Mouse (Mus musculus) midbrain, postnatal 0 days (tissue): Measurements from ENCODE around the gene Edem1. TPM values are rescaled to one million over a fixed set of nuclear protein-coding genes. Genes with fewer than 3 reads are reported as not detected.
"Not testable (repeated sequence)": the region's sequence is repeated elsewhere in the genome, so short reads cannot be mapped to it uniquely, and the experiment has no call there.

Experiments used
- ATAC-seq: fragments of 200-750 bp; cut with Nextera tagmentation; 2 replicates; pipeline ENCODE4 v1.8.0; 2017; ENCODE audit warnings: moderate number of reproducible peaks, mild to moderate bottlenecking, moderate TSS enrichment, moderate library complexity; ENCODE audit not compliant: low FRiP score
- DNase-seq: peaks from one replicate; pipeline ENCODE4 v3.0.0-alpha.2; 2015; ENCODE audit warnings: low spot score
- H3K27ac ChIP-seq: fragments of 300-500 bp; sonication (generic); 2 replicates; pipeline ENCODE4 v1.5.1; 2014; ENCODE audit warnings: low read depth, mild to moderate bottlenecking, low read length, mixed read lengths
- H3K27me3 ChIP-seq: fragments of 300-500 bp; sonication (generic); 2 replicates; pipeline ENCODE4 v1.6.1; 2014; ENCODE audit warnings: low read length, control low read depth, mixed read lengths; ENCODE audit not compliant: insufficient read depth
- H3K36me3 ChIP-seq: fragments of 300-500 bp; sonication (generic); 2 replicates; pipeline ENCODE4 v1.6.1; 2014; ENCODE audit warnings: low read length, control low read depth, mixed read lengths; ENCODE audit not compliant: insufficient read depth
- H3K4me1 ChIP-seq: fragments of 300-500 bp; sonication (generic); 2 replicates; pipeline ENCODE4 v1.6.1; 2014; ENCODE audit warnings: mild to moderate bottlenecking, control low read depth, antibody characterized with exemption, low read length, mixed read lengths; ENCODE audit not compliant: insufficient read depth
- H3K4me2 ChIP-seq: fragments of 300-500 bp; sonication (generic); 2 replicates; pipeline ENCODE4 v1.6.1; 2014; ENCODE audit warnings: low read depth, mild to moderate bottlenecking, low read length, mixed read lengths; ENCODE audit not compliant: poor library complexity, severe bottlenecking
- H3K4me3 ChIP-seq: fragments of 300-500 bp; sonication (generic); 2 replicates; pipeline ENCODE4 v1.5.1; 2014; ENCODE audit warnings: low read depth, mild to moderate bottlenecking, low read length, moderate library complexity
- H3K9ac ChIP-seq: fragments of 300-500 bp; sonication (generic); replicated peaks from 2 replicates; pipeline ENCODE4 v1.6.1; 2014; ENCODE audit warnings: mild to moderate bottlenecking, low read length, moderate library complexity, mixed read lengths; ENCODE audit not compliant: poor library complexity, severe bottlenecking
- H3K9me3 ChIP-seq: fragments of 300-500 bp; sonication (generic); 2 replicates; pipeline ENCODE4 v1.6.1; 2016; ENCODE audit warnings: low read length, control low read depth
- CTCF ChIP-seq: IDR thresholded peaks from 2 replicates; pipeline ENCODE4 v1.5.1; 2016; ENCODE audit warnings: antibody characterized with exemption, mild to moderate bottlenecking
- WGBS: fragments of 180-500 bp; shearing (Covaris S2); extraction: QIAGEN DNeasy Blood & Tissue Kit; methylation state at CpG from one replicate; pipeline ENCODE4 v1.1.7; 2014; 5-methylcytosine and 5-hydroxymethylcytosine counted together
- polyA plus RNA-seq: library from polyadenylated mRNA; unstranded; fragments of >200 nt; fragmentation: Nextera tagmentation; extraction: Ambion mirVana; gene quantifications from 2 replicates; pipeline ENCODE4 v1.2.1, GENCODE M21; 2015
- total RNA-seq: library from RNA; depleted of rRNA; stranded (reverse); fragments of >200 nt; gene quantifications from 2 replicates; pipeline ENCODE4 v1.2.3, GENCODE M21; 2014

Edem1 gene
- total and polyA plus RNA-seq, 2 experiments from 2014 or later = 3.7 to 11.3 TPM

DNA sequence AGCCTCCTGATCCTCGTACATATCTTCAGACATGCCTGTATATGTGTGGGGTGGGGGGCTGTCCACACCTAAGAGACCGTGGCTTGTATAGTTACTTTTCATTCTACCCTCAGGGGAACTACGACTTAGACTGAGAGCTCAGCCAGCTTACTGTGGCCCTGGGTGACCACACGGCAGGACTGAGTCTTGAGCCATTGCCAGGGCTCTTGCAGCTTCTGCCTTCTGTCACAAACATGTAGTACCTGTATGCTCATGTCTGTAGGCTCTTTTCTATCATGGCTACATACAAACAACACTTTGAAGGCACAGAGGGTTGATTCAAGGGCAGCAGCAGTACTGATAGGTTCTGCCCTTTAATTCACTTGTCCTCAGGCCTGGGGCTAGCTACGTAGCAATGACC lies 24.5 kb downstream of the Edem1 start:
- no peak overlapping the region for H3K27ac ChIP-seq
- TF ChIP-seq CTCF = no peak

DNA sequence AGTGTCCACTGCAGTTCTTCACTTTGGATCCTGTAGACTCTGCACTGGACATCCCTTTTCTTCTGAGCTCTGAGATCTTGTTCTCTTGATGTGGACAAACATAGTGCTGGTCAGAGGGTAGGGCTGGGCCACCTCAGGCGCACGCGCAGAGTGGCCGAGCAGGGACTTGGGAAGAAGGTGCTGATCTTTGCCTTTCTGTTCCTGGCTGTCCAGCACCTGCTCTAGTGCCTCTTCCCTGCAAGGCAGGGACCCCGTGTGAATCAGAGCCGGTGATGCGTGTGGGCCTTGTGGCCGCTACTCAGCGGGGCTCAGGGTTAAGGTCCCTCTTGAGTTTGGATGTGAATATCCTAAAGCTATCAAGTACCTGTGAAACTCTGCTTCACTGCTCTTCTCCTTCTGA lies 30.1 kb downstream of the Edem1 start:
- 92% methylated on average over 9 of the region's 9 CpGs for WGBS
- H3K4me3 ChIP-seq = no peak overlapping the region
- H3K4me2 ChIP-seq = no peak overlapping the region
- TF ChIP-seq CTCF = no peak
- no peak overlapping the region for H3K27ac ChIP-seq
- no peak for ATAC-seq
- no peaks in the 10 kb centered on the region for H3K9me3 ChIP-seq
- H3K4me1 ChIP-seq = no peaks in the 10 kb centered on the region
- H3K36me3 ChIP-seq = peaks cover 23% of the 10 kb centered on the region
- DNase-seq = no peak
- no peaks in the 10 kb centered on the region for H3K27me3 ChIP-seq
- H3K9ac ChIP-seq = no peak overlapping the region

More for the DNA sequence above, 24.5 kb downstream of the Edem1 start:
- Histone ChIP-seq H3K9ac (no peak overlapping the region), H3K27me3 (no peaks in the 10 kb centered on the region), H3K4me2 (no peak overlapping the region), H3K4me1 (no peaks in the 10 kb centered on the region), H3K9me3 (no peaks in the 10 kb centered on the region), H3K4me3 (no peak overlapping the region), H3K36me3 (peaks cover 44% of the 10 kb centered on the region)
- no peak for ATAC-seq
- no peak for DNase-seq
- 92% methylated on average over 5 of the region's 5 CpGs for WGBS

DNA sequence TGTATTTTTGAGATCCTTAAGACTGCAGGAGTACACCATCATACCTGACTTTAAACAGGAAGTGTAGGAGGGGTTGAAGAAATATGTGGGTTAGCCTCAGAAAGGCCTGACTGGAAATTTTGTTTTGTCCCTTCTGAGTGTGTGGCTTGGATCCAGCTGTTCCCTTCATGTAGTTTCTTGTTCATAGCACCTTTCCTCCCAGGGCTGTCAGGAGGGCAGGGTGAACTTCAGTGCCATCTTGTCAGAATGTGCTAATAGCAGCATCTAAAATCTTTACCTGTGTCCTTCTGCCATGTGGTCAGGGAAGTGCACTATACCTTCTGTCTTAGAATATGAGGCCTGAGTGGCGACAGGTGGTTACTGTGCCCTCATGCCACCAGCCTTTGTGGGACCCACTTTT lies 32.8 kb downstream of the Edem1 start:
- no peaks in the 10 kb centered on the region for H3K4me1 ChIP-seq
- TF ChIP-seq CTCF = no peak
- 100% methylated on average over 1 of the region's 1 CpGs for WGBS

DNA sequence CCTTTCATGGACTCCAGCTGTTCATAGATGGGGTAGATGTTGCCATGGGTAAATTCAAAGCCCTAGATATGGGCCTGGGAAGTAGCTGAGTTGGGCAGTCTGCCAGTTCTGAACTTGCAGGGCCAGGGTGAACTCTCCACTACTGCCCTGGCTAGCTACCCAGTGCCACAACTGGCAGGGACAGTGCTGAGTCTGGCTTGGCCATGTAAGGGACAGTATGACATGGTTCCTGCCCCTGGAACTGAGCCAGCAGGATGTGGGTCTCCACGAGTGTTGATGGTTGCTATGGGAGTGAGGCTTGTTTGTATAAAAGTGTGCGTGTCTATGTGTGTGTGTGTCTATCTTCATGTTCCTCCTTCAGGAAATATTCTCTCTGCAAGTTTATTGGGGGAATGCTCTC lies 34.1 kb downstream of the Edem1 start:
- no peaks in the 10 kb centered on the region for H3K4me1 ChIP-seq
- no peak overlapping the region for H3K4me2 ChIP-seq
- H3K4me3 ChIP-seq = no peak overlapping the region
- no peaks in the 10 kb centered on the region for H3K9me3 ChIP-seq
- peaks cover 4% of the 10 kb centered on the region; the same call in 1 of the 2 replicates for H3K36me3 ChIP-seq
- 85% methylated on average over 2 of the region's 2 CpGs for WGBS
- ATAC-seq (no peak), DNase-seq (no peak)
- H3K9ac ChIP-seq = no peak overlapping the region
- no peaks in the 10 kb centered on the region for H3K27me3 ChIP-seq
- TF ChIP-seq CTCF = no peak
- H3K27ac ChIP-seq = no peak overlapping the region

More for the DNA sequence above, 32.8 kb downstream of the Edem1 start:
- Histone ChIP-seq H3K9me3 (no peaks in the 10 kb centered on the region), H3K4me3 (no peak overlapping the region), H3K27ac (no peak overlapping the region), H3K27me3 (no peaks in the 10 kb centered on the region), H3K4me2 (no peak overlapping the region), H3K9ac (no peak overlapping the region), H3K36me3 (peaks cover 4% of the 10 kb centered on the region; the same call in 1 of the 2 replicates)
- no peak for DNase-seq
- no peak for ATAC-seq

DNA sequence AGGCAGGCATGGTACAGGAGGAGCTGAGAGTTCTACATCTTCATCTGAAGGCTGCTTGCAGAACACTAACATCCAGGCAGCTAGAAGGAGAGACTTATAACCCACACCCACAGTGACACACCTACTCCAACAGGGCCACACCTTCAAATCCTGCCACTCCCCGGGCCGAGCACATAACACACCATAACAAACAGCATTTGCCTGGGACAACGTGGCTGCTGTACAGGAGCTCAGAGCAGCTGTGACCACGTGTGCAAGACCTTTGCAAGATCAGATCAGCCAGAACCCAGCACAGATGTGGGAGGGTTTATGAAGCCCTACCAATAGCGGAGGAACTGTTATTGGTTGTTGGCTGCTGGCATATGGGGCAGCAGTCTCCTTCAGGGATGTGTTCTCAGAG lies 37.9 kb downstream of the Edem1 start:
- Histone ChIP-seq H3K4me3 (no peak overlapping the region), H3K9ac (no peak overlapping the region), H3K27me3 (no peaks in the 10 kb centered on the region), H3K36me3 (no peaks in the 10 kb centered on the region), H3K9me3 (no peaks in the 10 kb centered on the region), H3K27ac (no peak overlapping the region), H3K4me1 (no peaks in the 10 kb centered on the region), H3K4me2 (no peak overlapping the region)
- DNase-seq (no peak), ATAC-seq (no peak)
- 77% methylated on average over 5 of the region's 5 CpGs for WGBS
- no peak for TF ChIP-seq CTCF

DNA sequence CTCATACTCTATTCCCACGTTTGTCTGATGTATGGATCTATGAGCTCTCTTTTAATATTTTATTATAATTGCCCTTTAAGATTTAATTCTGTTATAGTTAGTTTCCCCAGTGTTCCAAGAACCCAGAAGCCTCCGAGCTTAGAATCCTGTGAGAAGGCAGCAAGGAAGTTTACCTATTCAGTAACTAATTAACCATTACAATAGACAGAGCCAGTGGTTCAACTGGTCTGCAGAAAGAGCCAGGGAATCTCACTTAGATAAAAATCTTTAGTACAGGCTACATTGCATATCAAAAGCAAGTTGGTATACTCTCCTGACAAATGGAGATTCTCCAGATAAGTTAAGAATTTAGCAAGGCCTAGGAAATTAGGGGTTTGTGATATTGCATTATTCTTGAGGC lies 40.6 kb downstream of the Edem1 start:
- H3K27ac ChIP-seq, ATAC-seq, H3K4me3 ChIP-seq, H3K9me3 ChIP-seq, DNase-seq, H3K4me1 ChIP-seq, H3K27me3 ChIP-seq, H3K9ac ChIP-seq, H3K36me3 ChIP-seq, H3K4me2 ChIP-seq: not testable (repeated sequence)
- 60% methylated on average over 2 of the region's 2 CpGs for WGBS
